Mouse (Mus musculus): ENCODE results near the gene Gm28048. TPM values are rescaled to one million over a fixed set of nuclear protein-coding genes. Genes with fewer than 3 reads are reported as not detected.

Gm28048 gene
- polyA plus RNA-seq, 1 experiment from 2014 or later, result 5.9 TPM

GRCm38 (mm10) chr11:22793881-22794203 is 188.0 kb downstream of the Gm28048 start:
- Histone ChIP-seq H3K27me3 (no peaks in the 10 kb centered on the region), H3K27ac (replicated peaks) (no peak overlapping the region), H3K4me3 (no peak overlapping the region), H3K4me2 (replicated peaks) (no peak overlapping the region), H3K36me3 (no peaks in the 10 kb centered on the region), H3K9me3 (no peaks in the 10 kb centered on the region), H3K9ac (replicated peaks) (no peak overlapping the region), H3K4me1 (no peaks in the 10 kb centered on the region)
- ATAC-seq (ENCODE audit: low FRiP score, low read depth), result no peak
- WGBS, result 82% methylated on average over 1 of the region's 1 CpGs

- H3K9me3 ChIP-seq, result no peaks in the 10 kb centered on the region
- WGBS, result 84% methylated on average over 3 of the region's 3 CpGs
Measured at GRCm38 (mm10) chr11:22793176-22793880, 188.6 kb downstream of the Gm28048 start.

DNA sequence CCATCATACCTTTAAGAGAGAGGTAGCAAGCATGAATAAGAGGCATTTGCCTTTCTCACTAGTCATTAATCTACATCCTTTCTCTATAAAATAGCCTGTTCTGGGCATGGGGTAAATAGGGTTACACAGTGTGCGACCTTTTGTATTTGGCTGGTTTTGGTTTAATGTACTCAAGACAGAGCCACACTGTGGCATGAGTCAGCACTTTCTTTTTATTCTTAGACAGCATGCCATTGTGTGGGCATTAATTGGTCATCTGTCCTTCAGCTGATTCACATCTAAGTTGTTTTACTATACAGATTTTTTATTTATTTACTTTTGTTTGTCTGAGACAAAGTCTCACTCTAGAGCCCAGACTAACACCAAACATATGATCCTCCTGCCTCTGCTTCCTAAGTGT is 189.7 kb downstream of the Gm28048 start:
- ATAC-seq (ENCODE audit: low FRiP score, low read depth), result no peak
- H3K9me3 ChIP-seq, result no peaks in the 10 kb centered on the region
- no peaks in the 10 kb centered on the region for H3K4me1 ChIP-seq
- no peak overlapping the region for H3K4me3 ChIP-seq
- H3K9ac ChIP-seq (replicated peaks), result no peak overlapping the region
- H3K4me2 ChIP-seq (replicated peaks), result no peak overlapping the region
- no peaks in the 10 kb centered on the region for H3K36me3 ChIP-seq
- no peaks in the 10 kb centered on the region for H3K27me3 ChIP-seq
- 89% methylated on average over 1 of the region's 1 CpGs for WGBS
- H3K27ac ChIP-seq (replicated peaks), result no peak overlapping the region

More at GRCm38 (mm10) chr11:22793176-22793880, 188.6 kb downstream of the Gm28048 start:
- H3K4me3 ChIP-seq, result no peak overlapping the region
- H3K27ac ChIP-seq (replicated peaks), result no peak overlapping the region
- no peaks in the 10 kb centered on the region for H3K27me3 ChIP-seq
- no peak overlapping the region for H3K9ac ChIP-seq (replicated peaks)
- H3K4me2 ChIP-seq (replicated peaks), result no peak overlapping the region
- ATAC-seq (ENCODE audit: low FRiP score, low read depth), result no peak
- H3K4me1 ChIP-seq, result no peaks in the 10 kb centered on the region
- no peaks in the 10 kb centered on the region for H3K36me3 ChIP-seq

DNA sequence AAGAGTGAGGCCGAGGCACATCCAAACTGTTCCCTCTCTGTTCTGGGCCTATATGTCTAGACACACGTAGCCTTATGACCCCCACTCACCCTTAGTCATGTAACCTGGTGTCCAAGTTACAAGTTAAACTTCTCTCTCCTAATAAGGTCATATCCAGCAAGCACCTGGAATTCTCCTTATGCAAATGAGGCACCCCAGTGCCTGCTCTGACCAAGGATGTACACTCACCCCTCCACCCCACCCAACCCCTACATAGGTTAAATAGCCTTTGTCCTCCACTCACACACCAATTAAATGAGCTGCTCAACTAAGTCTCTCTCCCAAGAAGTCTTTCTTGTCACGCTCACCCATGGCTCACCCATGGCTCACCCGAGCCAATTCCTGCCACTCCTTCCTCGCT is 190.2 kb downstream of the Gm28048 start:
- H3K27me3 ChIP-seq, result no peaks in the 10 kb centered on the region
- H3K4me1 ChIP-seq, result no peaks in the 10 kb centered on the region
- H3K27ac ChIP-seq (replicated peaks), result no peak overlapping the region
- no peak overlapping the region for H3K4me2 ChIP-seq (replicated peaks)
- WGBS, result 92% methylated on average over 5 of the region's 5 CpGs
- no peaks in the 10 kb centered on the region for H3K9me3 ChIP-seq
- no peaks in the 10 kb centered on the region for H3K36me3 ChIP-seq
- no peak overlapping the region for H3K4me3 ChIP-seq
- no peak for ATAC-seq (ENCODE audit: low FRiP score, low read depth)
- no peak overlapping the region for H3K9ac ChIP-seq (replicated peaks)

GRCm38 (mm10) chr11:22787833-22788232 is 194.1 kb downstream of the Gm28048 start:
- Histone ChIP-seq H3K9me3 (no peaks in the 10 kb centered on the region), H3K27me3 (no peaks in the 10 kb centered on the region), H3K4me2 (replicated peaks) (no peak overlapping the region), H3K9ac (replicated peaks) (no peak overlapping the region), H3K36me3 (no peaks in the 10 kb centered on the region), H3K4me1 (no peaks in the 10 kb centered on the region), H3K4me3 (no peak overlapping the region), H3K27ac (replicated peaks) (no peak overlapping the region)
- ATAC-seq (ENCODE audit: low FRiP score, low read depth), result no peak
- 83% methylated on average over 2 of the region's 2 CpGs for WGBS

Other genes starting within 250 kb of the Gm28048 start
- gene B3gnt2, start 121.1 kb downstream of the Gm28048 start, polyA plus RNA-seq (2016; fragmentation: Nextera tagmentation; extraction: Ambion mirVana), result 1.9 and 2.6 TPM in 2 replicates
- gene Zrsr1, start 10.1 kb downstream of the Gm28048 start, polyA plus RNA-seq (2016; fragmentation: Nextera tagmentation; extraction: Ambion mirVana), result 4.5 and 6.0 TPM in 2 replicates
- 333 and 349 TPM in 2 replicates for gene Commd1, start 292 bp upstream of the Gm28048 start, polyA plus RNA-seq (2016; fragmentation: Nextera tagmentation; extraction: Ambion mirVana)
- gene Cct4, start 8.4 kb upstream of the Gm28048 start, polyA plus RNA-seq (2016; fragmentation: Nextera tagmentation; extraction: Ambion mirVana), result 350 and 378 TPM in 2 replicates
- 4.6 and 4.7 TPM in 2 replicates for gene Fam161a, start 25.4 kb upstream of the Gm28048 start, polyA plus RNA-seq (2016; fragmentation: Nextera tagmentation; extraction: Ambion mirVana)